Mouse (Mus musculus): ENCODE results near the gene Hoxd11.

GRCm38 (mm10) chr2:74689574-74690337, 10.4 kb downstream of the Hoxd11 start:
- TF ChIP-seq POLR2A (IDR thresholded peaks at IDR 0.05; ENCODE audit: borderline replicate concordance, extremely low read depth, low read depth, low read length): no peak
- no peak for TF ChIP-seq CTCF (IDR thresholded peaks at IDR 0.05; ENCODE audit: insufficient read depth, low read length)
